Mouse (Mus musculus) liver, embryonic 16.5 days (tissue): ENCODE results near the gene Rragc. TPM values are rescaled to one million over a fixed set of nuclear protein-coding genes. Genes with fewer than 3 reads are reported as not detected.
A peak's percentile ranks its signal among the peaks of the same experiment; 100 is the strongest.

Source experiments
- ATAC-seq: fragments of 200-750 bp; cut with Nextera tagmentation; 2 replicates; pipeline ENCODE4 v1.8.0; 2017; ENCODE audit warnings: low read depth, mild to moderate bottlenecking, moderate number of reproducible peaks, moderate library complexity
- H3K27ac ChIP-seq: fragments of 300-500 bp; sonication (generic); 2 replicates; pipeline ENCODE4 v1.5.1; 2014; ENCODE audit warnings: mild to moderate bottlenecking, low read length
- H3K27me3 ChIP-seq: fragments of 300-500 bp; sonication (generic); 2 replicates; pipeline ENCODE4 v1.6.1; 2014; ENCODE audit warnings: low read depth, low read length, mixed read lengths; ENCODE audit not compliant: control insufficient read depth, insufficient read depth
- H3K36me3 ChIP-seq: fragments of 300-500 bp; sonication (generic); 2 replicates; pipeline ENCODE4 v1.6.1; 2014; ENCODE audit warnings: mild to moderate bottlenecking; ENCODE audit not compliant: control insufficient read depth, insufficient read depth
- H3K4me1 ChIP-seq: fragments of 300-500 bp; sonication (generic); 2 replicates; pipeline ENCODE4 v1.6.1; 2014; ENCODE audit warnings: low read depth, low read length, mixed read lengths; ENCODE audit not compliant: control insufficient read depth
- H3K4me2 ChIP-seq: fragments of 300-500 bp; sonication (generic); 2 replicates; pipeline ENCODE4 v1.6.1; 2014; ENCODE audit warnings: low read depth, low read length, mixed read lengths
- H3K4me3 ChIP-seq: fragments of 300-500 bp; sonication (generic); 2 replicates; pipeline ENCODE4 v1.5.1; 2014; ENCODE audit warnings: low read depth, mild to moderate bottlenecking, low read length
- H3K9ac ChIP-seq: fragments of 300-500 bp; sonication (generic); 2 replicates; pipeline ENCODE4 v1.6.1; 2014; ENCODE audit warnings: low read depth, low read length
- H3K9me3 ChIP-seq: fragments of 300-500 bp; sonication (generic); replicated peaks from 2 replicates; pipeline ENCODE4 v1.6.1; 2016; ENCODE audit warnings: low read length; ENCODE audit not compliant: control insufficient read depth
- WGBS: fragments of 180-500 bp; shearing (Covaris S2); extraction: QIAGEN DNeasy Blood & Tissue Kit; methylation state at CpG from one replicate; pipeline ENCODE4 v1.1.7; 2014; ENCODE audit not compliant: insufficient replicate concordance; 5-methylcytosine and 5-hydroxymethylcytosine counted together
- polyA plus RNA-seq: library from polyadenylated mRNA; unstranded; fragments of >200 nt; fragmentation: Nextera tagmentation; extraction: Ambion mirVana; gene quantifications from 2 replicates; pipeline ENCODE4 v1.2.1, GENCODE M21; 2015

Gene Rragc
- 19.0 and 19.4 TPM in 2 replicates for polyA plus RNA-seq

- Histone ChIP-seq H3K9me3 (no peaks in the 10 kb centered on the region), H3K4me2 (peak within 1 kb of the TSS; percentile 90), H3K4me1 (peaks cover 17% of the 10 kb centered on the region), H3K9ac (peak within 1 kb of the TSS; percentile 90), H3K27me3 (no peaks in the 10 kb centered on the region), H3K4me3 (peak within 1 kb of the TSS; percentile 97), H3K36me3 (peaks cover 7% of the 10 kb centered on the region), H3K27ac (peak within 1 kb of the TSS; percentile 90)
- WGBS: under 1% methylated on average over 49 of the region's 49 CpGs
- peak; percentile 99 for ATAC-seq
Measured at GRCm38 (mm10) chr4:123916748-123917547, at the start of gene Rragc. TSS of gene Rragc (plus strand) at chr4:123917446.

GRCm38 (mm10) chr4:123893726-123894125 lies 23.5 kb upstream of the Rragc start:
- H3K9me3 ChIP-seq: no peaks in the 10 kb centered on the region
- no peak for ATAC-seq
- 82% methylated on average over 5 of the region's 5 CpGs for WGBS
- no peak overlapping the region for H3K27ac ChIP-seq
- no peak overlapping the region for H3K4me3 ChIP-seq
- H3K4me1 ChIP-seq: no peaks in the 10 kb centered on the region
- H3K9ac ChIP-seq: no peak overlapping the region
- H3K27me3 ChIP-seq: no peaks in the 10 kb centered on the region
- no peaks in the 10 kb centered on the region for H3K36me3 ChIP-seq
- H3K4me2 ChIP-seq: no peak overlapping the region

- H3K4me1 ChIP-seq: no peaks in the 10 kb centered on the region
- WGBS: 75% methylated on average over 4 of the region's 4 CpGs
- H3K27me3 ChIP-seq: no peaks in the 10 kb centered on the region
- H3K27ac ChIP-seq: no peak overlapping the region
- ATAC-seq: no peak
- no peaks in the 10 kb centered on the region for H3K36me3 ChIP-seq
- H3K4me2 ChIP-seq: no peak overlapping the region
- H3K9ac ChIP-seq: no peak overlapping the region
- no peak overlapping the region for H3K4me3 ChIP-seq
- H3K9me3 ChIP-seq: no peaks in the 10 kb centered on the region
Measured at GRCm38 (mm10) chr4:123894295-123894694, 23.0 kb upstream of the Rragc start.

GRCm38 (mm10) chr4:123898696-123899095 lies 18.6 kb upstream of the Rragc start:
- Histone ChIP-seq H3K27ac (no peak overlapping the region), H3K4me3 (no peak overlapping the region), H3K4me1 (peaks cover 4% of the 10 kb centered on the region), H3K4me2 (no peak overlapping the region), H3K36me3 (no peaks in the 10 kb centered on the region), H3K9me3 (no peaks in the 10 kb centered on the region), H3K9ac (no peak overlapping the region), H3K27me3 (no peaks in the 10 kb centered on the region)
- WGBS: 15% methylated on average over 5 of the region's 5 CpGs
- ATAC-seq: no peak

- Histone ChIP-seq H3K27ac (peak overlapping the region; percentile 56; the same call in 1 of the 2 replicates), H3K9ac (no peak overlapping the region), H3K4me1 (peaks cover 14% of the 10 kb centered on the region), H3K4me3 (no peak overlapping the region), H3K36me3 (no peaks in the 10 kb centered on the region), H3K9me3 (no peaks in the 10 kb centered on the region), H3K4me2 (no peak overlapping the region), H3K27me3 (no peaks in the 10 kb centered on the region)
- 61% methylated on average over 3 of the region's 3 CpGs for WGBS
- ATAC-seq: no peak
Measured at GRCm38 (mm10) chr4:123903432-123903831, 13.8 kb upstream of the Rragc start.

GRCm38 (mm10) chr4:123904333-123905125 lies 12.7 kb upstream of the Rragc start, which contains the start of gene Mycbp:
TSS of gene Mycbp (plus strand) at chr4:123904832.
- WGBS: 1% methylated on average over 49 of the region's 49 CpGs
- H3K9ac ChIP-seq: peak within 1 kb of the TSS; percentile 93
- H3K27ac ChIP-seq: peak within 1 kb of the TSS; percentile 87
- no peaks in the 10 kb centered on the region for H3K9me3 ChIP-seq
- no peaks in the 10 kb centered on the region for H3K27me3 ChIP-seq
- peaks cover 14% of the 10 kb centered on the region for H3K4me1 ChIP-seq
- peak; percentile 99 for ATAC-seq
- peak within 1 kb of the TSS; percentile 95 for H3K4me2 ChIP-seq
- no peaks in the 10 kb centered on the region for H3K36me3 ChIP-seq
- H3K4me3 ChIP-seq: peak within 1 kb of the TSS; percentile 94

GRCm38 (mm10) chr4:123905126-123905668 lies 12.0 kb upstream of the Rragc start:
- WGBS: under 1% methylated on average over 53 of the region's 53 CpGs
- Histone ChIP-seq H3K36me3 (peaks cover 2% of the 10 kb centered on the region; the same call in 1 of the 2 replicates), H3K4me2 (peak overlapping the region; percentile 95), H3K4me1 (peaks cover 14% of the 10 kb centered on the region), H3K4me3 (peak overlapping the region; percentile 94), H3K9me3 (no peaks in the 10 kb centered on the region), H3K27ac (peak overlapping the region; percentile 87), H3K27me3 (no peaks in the 10 kb centered on the region), H3K9ac (peak overlapping the region; percentile 93)
- ATAC-seq: peak; percentile 30

GRCm38 (mm10) chr4:123911503-123911902 lies 5.7 kb upstream of the Rragc start:
- Histone ChIP-seq H3K27ac (no peak overlapping the region), H3K27me3 (no peaks in the 10 kb centered on the region), H3K36me3 (peaks cover 2% of the 10 kb centered on the region; the same call in 1 of the 2 replicates), H3K4me2 (no peak overlapping the region), H3K9ac (no peak overlapping the region), H3K9me3 (no peaks in the 10 kb centered on the region), H3K4me1 (peaks cover 4% of the 10 kb centered on the region), H3K4me3 (no peak overlapping the region)
- ATAC-seq: no peak
- WGBS: 68% methylated on average over 4 of the region's 4 CpGs
